Mouse (Mus musculus): ENCODE measurements around the gene Efr3b. TPM values are rescaled to one million over a fixed set of nuclear protein-coding genes. Genes with fewer than 3 reads are reported as not detected.

The Efr3b gene
- total RNA-seq (2023): under 1 TPM in 1 of 2 experiments, not detected in 1; 0.09 TPM

DNA sequence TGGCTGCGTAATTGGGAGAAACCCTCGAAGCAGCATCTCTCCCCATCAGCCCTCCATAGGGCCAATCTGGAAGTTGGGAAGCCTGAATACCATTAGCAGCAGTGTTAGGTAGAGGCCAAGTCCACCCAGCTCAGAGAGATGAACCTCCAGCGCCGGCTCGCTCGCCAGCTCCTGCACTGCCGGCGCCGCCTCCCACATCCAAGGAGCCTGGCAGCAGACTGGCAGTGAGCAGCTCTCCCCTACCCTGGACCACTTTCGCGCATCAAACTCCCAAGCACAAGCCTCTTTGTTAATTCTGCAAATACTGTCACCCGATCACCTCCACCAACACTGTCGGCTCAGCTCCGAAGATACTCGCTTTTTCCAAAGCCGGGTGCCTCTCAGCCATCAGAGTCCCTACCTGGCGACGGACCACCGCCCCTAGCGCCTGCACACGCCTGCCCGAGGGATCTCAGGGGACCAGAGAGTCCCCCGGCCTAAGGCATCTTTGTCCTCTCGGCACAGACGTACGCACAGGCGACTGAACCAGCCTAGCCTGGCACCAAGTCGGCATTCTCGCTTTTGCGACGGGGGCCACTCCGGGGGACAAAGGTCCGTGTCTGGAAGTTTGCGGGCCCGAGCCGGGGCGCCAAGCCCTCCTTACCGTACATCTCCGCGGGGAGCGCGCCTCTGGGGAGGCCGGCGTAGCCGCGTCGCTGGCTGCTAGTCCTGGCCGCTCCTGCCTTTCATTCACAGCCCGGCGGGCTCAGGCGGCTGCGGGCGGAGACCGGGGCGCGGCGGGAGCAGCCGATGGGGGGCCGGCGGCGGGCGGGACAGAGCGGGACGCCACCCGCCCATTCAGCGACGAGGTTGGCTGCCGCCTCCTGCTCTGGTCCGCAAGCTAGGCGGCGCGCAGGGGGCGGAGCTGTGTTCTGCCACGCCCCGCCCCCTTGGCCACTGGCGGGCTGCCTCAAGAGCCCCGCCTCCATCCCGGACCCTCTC, at the start of gene Efr3b:
Gene Efr3b (minus strand): TSS at position 855 of the 981 bp plus-strand sequence.

DNA sequence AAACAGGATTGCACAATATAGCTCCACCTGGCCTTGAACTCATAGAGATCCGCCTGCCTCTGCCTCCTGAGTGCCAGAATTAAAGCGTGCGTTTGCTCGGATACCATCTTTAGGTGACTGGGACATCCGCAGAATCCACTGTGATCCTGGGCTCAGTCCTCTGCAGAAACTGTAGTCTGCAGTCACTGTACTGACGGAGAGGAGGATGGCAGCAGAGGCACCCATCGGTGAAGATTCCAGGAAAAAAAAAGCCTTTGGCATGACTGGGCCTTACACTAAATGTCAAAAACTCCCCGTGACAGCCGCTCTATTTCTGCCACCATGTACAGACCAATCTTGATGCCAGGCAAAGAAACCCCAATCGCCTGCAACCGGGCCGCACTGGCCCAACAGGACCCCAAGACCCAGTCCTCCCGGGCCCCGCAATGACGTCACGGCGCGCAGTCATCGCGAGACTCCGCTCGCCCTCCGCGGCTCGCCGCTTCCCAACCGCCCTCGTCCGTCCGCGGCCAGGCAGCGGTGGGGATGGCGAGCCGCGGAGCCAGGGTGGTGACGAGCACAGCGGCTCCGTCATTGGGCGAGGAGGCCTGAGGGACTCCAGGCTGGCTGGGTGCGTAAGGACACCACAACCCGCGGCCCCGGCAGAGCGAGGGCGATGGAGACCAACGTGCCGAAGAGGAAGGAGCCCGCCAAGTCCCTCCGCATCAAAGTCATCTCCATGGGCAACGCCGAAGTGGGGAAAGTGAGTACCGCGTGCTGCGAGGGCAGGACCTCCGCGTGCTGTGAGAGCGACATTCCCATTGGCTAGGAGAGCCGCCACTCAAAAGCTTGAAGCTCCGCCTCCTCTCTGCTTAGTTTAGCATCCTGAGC, 43.7 kb upstream of the Efr3b start, which contains the start of gene Dnajc27:
Gene Dnajc27 (plus strand): TSS at position 452 of the 870 bp plus-strand sequence.

DNA sequence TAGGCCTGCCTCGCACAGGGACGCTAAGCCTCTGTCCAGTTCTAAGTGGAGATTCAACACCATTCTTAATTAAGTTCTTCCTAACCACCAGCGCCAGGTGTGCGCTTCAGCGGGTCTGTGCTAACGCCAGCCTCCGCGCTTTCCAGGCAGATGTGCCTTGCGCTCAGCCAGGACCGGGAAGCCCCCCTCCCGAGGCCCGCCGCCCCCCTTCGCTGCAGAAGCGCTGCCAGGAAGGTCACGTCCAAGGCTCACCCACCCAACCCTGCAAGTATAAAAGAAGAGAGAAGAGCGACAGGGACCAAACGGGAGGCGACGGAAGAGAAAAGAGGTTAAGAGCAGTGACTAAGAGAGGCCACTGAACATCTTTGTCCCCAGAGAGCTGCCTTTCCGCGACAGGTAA, 84.1 kb downstream of the Efr3b start, which contains the start of gene Pomc:
Gene Pomc (plus strand): TSS at position 301 of the 400 bp plus-strand sequence.

Other genes starting within 250 kb of the Efr3b start
- 10 to 100 TPM; 63.8 to 65.9 TPM for gene Dnmt3a, start 232.9 kb downstream of the Efr3b start, total RNA-seq (2023)
- 1 to 10 TPM; 1.4 to 2.5 TPM for gene Pomc, start 84.0 kb downstream of the Efr3b start, total RNA-seq (2023)
- 10 to 100 TPM; 15.2 to 15.3 TPM for gene Dnajc27, start 43.7 kb upstream of the Efr3b start, total RNA-seq (2023)
- 10 to 100 TPM in 1 of 2 experiments, 1 to 10 TPM in 1; 9.9 to 11.2 TPM for gene Adcy3, start 94.2 kb upstream of the Efr3b start, total RNA-seq (2023)
- gene Ptrhd1, start 195.1 kb upstream of the Efr3b start, total RNA-seq (2023): 1 to 10 TPM; 4.4 to 4.5 TPM
- gene Cenpo, start 195.4 kb upstream of the Efr3b start, total RNA-seq (2023): 10 to 100 TPM; 29.2 to 30.1 TPM